ENCODE assay signal across 8 mouse cellular contexts in genomic region chr19:4838526-4839140, GRCm38 (mm10). TPM values are rescaled to one million over a fixed set of nuclear protein-coding genes. Genes with fewer than 3 reads are reported as not detected.
DNase-seq lines count a peak whose midpoint lies in the region; ATAC-seq and TF ChIP-seq lines count a peak whose summit lies in the region.

No protein-coding gene starts in this region.

- H3K9me3 ChIP-seq in intestine, embryonic 14.5 days (ENCODE audit: control insufficient read depth, low read length): no peaks in the 10 kb centered on the region
- H3K9me3 ChIP-seq in neural tube, embryonic 14.5 days (ENCODE audit: control insufficient read depth, low read length): no peaks in the 10 kb centered on the region

- peak; percentile 21; the same call in 1 of the 2 replicates for ATAC-seq in intestine, embryonic 14.5 days (replicated peaks; ENCODE audit: low FRiP score, low TSS enrichment, low read depth)
- peak; percentile 39; the same call in 1 of the 2 replicates for ATAC-seq in neural tube, embryonic 14.5 days (ENCODE audit: low read depth)

- peaks cover 20% of the 10 kb centered on the region; the same call in 1 of the 2 replicates for H3K4me1 ChIP-seq in liver, adult 2 months (ENCODE audit: control insufficient read depth, insufficient read depth, low read length)
- no peaks in the 10 kb centered on the region; the same call in 1 of the 2 replicates for H3K4me1 ChIP-seq in cortical plate, adult 2 months (ENCODE audit: control insufficient read depth, insufficient read depth, low read length)
- H3K4me1 ChIP-seq in intestine, embryonic 14.5 days (replicated peaks; ENCODE audit: control insufficient read depth, insufficient read depth, low read length): peaks cover 7% of the 10 kb centered on the region
- H3K4me1 ChIP-seq in neural tube, embryonic 14.5 days (ENCODE audit: control insufficient read depth, insufficient read depth, low read length): peaks cover 7% of the 10 kb centered on the region

- no peaks in the 10 kb centered on the region for H3K27me3 ChIP-seq in liver, adult 2 months (ENCODE audit: control insufficient read depth, insufficient read depth, low read length)
- peaks cover 19% of the 10 kb centered on the region; the same call in 1 of the 2 replicates for H3K27me3 ChIP-seq in intestine, embryonic 14.5 days (replicated peaks; ENCODE audit: control insufficient read depth, insufficient read depth, low read length)
- H3K27me3 ChIP-seq in neural tube, embryonic 14.5 days (ENCODE audit: control insufficient read depth, insufficient read depth, low read length): peaks cover 8% of the 10 kb centered on the region

- H3K27ac ChIP-seq in liver, adult 2 months (replicated peaks; ENCODE audit: insufficient read depth, low read depth, low read length): peak overlapping the region; percentile 92
- no peak overlapping the region for H3K27ac ChIP-seq in cortical plate, adult 2 months (ENCODE audit: insufficient read depth, low read length)
- H3K27ac ChIP-seq in intestine, embryonic 14.5 days (ENCODE audit: low read depth): no peak overlapping the region; the same call in 1 of the 2 replicates
- no peak overlapping the region for H3K27ac ChIP-seq in neural tube, embryonic 14.5 days (ENCODE audit: low read depth, low read length)

- peaks cover 11% of the 10 kb centered on the region; the same call in 1 of the 2 replicates for H3K79me2 ChIP-seq in liver, adult 2 months (ENCODE audit: control insufficient read depth, insufficient read depth, low read length)

- peak overlapping the region; percentile 82 for H3K9ac ChIP-seq in liver, adult 2 months (ENCODE audit: low read depth, low read length)
- peak overlapping the region; percentile 71 for H3K9ac ChIP-seq in intestine, embryonic 14.5 days (ENCODE audit: low read length)
- peak overlapping the region; percentile 63 for H3K9ac ChIP-seq in neural tube, embryonic 14.5 days (replicated peaks; ENCODE audit: low read depth, low read length)

- WGBS in liver, adult 2 months: 3% methylated on average over 10 of the region's 10 CpGs
- WGBS in intestine, embryonic 14.5 days: 27% methylated on average over 10 of the region's 10 CpGs
- WGBS in neural tube, embryonic 14.5 days: 35% methylated on average over 10 of the region's 10 CpGs

- H3K4me2 ChIP-seq in intestine, embryonic 14.5 days (ENCODE audit: low read length): peak overlapping the region; percentile 88
- peak overlapping the region; percentile 86 for H3K4me2 ChIP-seq in neural tube, embryonic 14.5 days (ENCODE audit: low read depth, low read length)

- no peak for TF ChIP-seq CTCF in liver, adult 2 months (IDR thresholded peaks at IDR 0.05; ENCODE audit: low read depth, low read length)
- no peak for TF ChIP-seq CTCF in cortical plate, adult 2 months (IDR thresholded peaks at IDR 0.05; ENCODE audit: extremely low read depth, insufficient read depth, low read length)

- DNase-seq in liver, adult 2 months (ENCODE audit: extremely low read depth, low read depth, low spot score): peak; percentile 48
- DNase-seq in liver: no peak
- no peak for DNase-seq in intestine, embryonic 14.5 days (ENCODE audit: low spot score)
- DNase-seq in ovary, postnatal 36 days (ENCODE audit: low spot score): no peak
- no peak for DNase-seq in adrenal gland, adult 8-10 months
- DNase-seq in left cerebral cortex, adult 11 months (ENCODE audit: low spot score): no peak

- peak overlapping the region; percentile 66 for H3K4me3 ChIP-seq in liver, adult 2 months (ENCODE audit: insufficient read depth, low read depth, low read length)
- H3K4me3 ChIP-seq in cortical plate, adult 2 months (ENCODE audit: insufficient read depth, low read length): peak overlapping the region; percentile 61
- peak overlapping the region; percentile 66 for H3K4me3 ChIP-seq in intestine, embryonic 14.5 days (ENCODE audit: low read depth, low read length)
- peak overlapping the region; percentile 48 for H3K4me3 ChIP-seq in neural tube, embryonic 14.5 days (ENCODE audit: low read depth, low read length)

- no peak for TF ChIP-seq POLR2A in liver, adult 2 months (IDR thresholded peaks at IDR 0.05; ENCODE audit: extremely low read depth, insufficient read depth, low read length)
- no peak for TF ChIP-seq POLR2A in cortical plate, adult 2 months (IDR thresholded peaks at IDR 0.05; ENCODE audit: extremely low read depth, insufficient read depth, low read length)

- peaks cover 5% of the 10 kb centered on the region; the same call in 1 of the 2 replicates for H3K36me3 ChIP-seq in liver, adult 2 months (ENCODE audit: control insufficient read depth, insufficient read depth, low read length)
- 0 out of 2 replicates have a peak, but pooled peaks cover 4% of the 10 kb centered on the region for H3K36me3 ChIP-seq in intestine, embryonic 14.5 days (ENCODE audit: control insufficient read depth, insufficient read depth, low read length)
- H3K36me3 ChIP-seq in neural tube, embryonic 14.5 days (ENCODE audit: control insufficient read depth, insufficient read depth, low read length): no peaks in the 10 kb centered on the region

RNA-seq across cellular contexts. Expression of gene Ccs, which starts 0.5 kb away (rescaled TPM):
- total RNA-seq in liver, adult 2 months (2014; rRNA removed): 146 and 174 TPM in 2 replicates
- polyA plus RNA-seq in liver, adult 2 months (2012; rRNA removed): 245 and 254 TPM in 2 replicates
- 48.7 and 49.1 TPM in 2 replicates for polyA plus RNA-seq in cortical plate, adult 2 months (2012; rRNA removed)
- polyA plus RNA-seq in intestine, embryonic 14.5 days (2014; fragmentation: Nextera tagmentation; extraction: Ambion mirVana): 48.8 and 49.3 TPM in 2 replicates
- 36.4 and 38.1 TPM in 2 replicates for polyA plus RNA-seq in neural tube, embryonic 14.5 days (2014; fragmentation: Nextera tagmentation; extraction: Ambion mirVana)
- 100 to 1,000 TPM; 101 to 198 (median 175) TPM for total RNA-seq in adrenal gland, adult 8-10 months (2022)

RNA-seq across cellular contexts. Expression of gene Ccdc87, which starts 0.5 kb away (rescaled TPM):
- not detected in 2 replicates for total RNA-seq in liver, adult 2 months (2014; rRNA removed)
- not detected in 2 replicates for polyA plus RNA-seq in liver, adult 2 months (2012; rRNA removed)
- 2.0 and 2.1 TPM in 2 replicates for polyA plus RNA-seq in cortical plate, adult 2 months (2012; rRNA removed)
- 0.17 TPM in 1 of 2 replicates, not detected in the other for polyA plus RNA-seq in intestine, embryonic 14.5 days (2014; fragmentation: Nextera tagmentation; extraction: Ambion mirVana)
- polyA plus RNA-seq in neural tube, embryonic 14.5 days (2014; fragmentation: Nextera tagmentation; extraction: Ambion mirVana): 0.48 and 0.58 TPM in 2 replicates
- under 1 TPM; 0.15 to 0.59 (median 0.29) TPM for total RNA-seq in adrenal gland, adult 8-10 months (2022)

RNA-seq across cellular contexts. Expression of gene Ctsf, which starts 16.3 kb away (rescaled TPM):
- 44.1 and 55.0 TPM in 2 replicates for total RNA-seq in liver, adult 2 months (2014; rRNA removed)
- polyA plus RNA-seq in liver, adult 2 months (2012; rRNA removed): 69.4 and 88.9 TPM in 2 replicates
- 133 and 142 TPM in 2 replicates for polyA plus RNA-seq in cortical plate, adult 2 months (2012; rRNA removed)
- polyA plus RNA-seq in intestine, embryonic 14.5 days (2014; fragmentation: Nextera tagmentation; extraction: Ambion mirVana): 24.0 and 24.9 TPM in 2 replicates
- 75.8 and 76.9 TPM in 2 replicates for polyA plus RNA-seq in neural tube, embryonic 14.5 days (2014; fragmentation: Nextera tagmentation; extraction: Ambion mirVana)
- total RNA-seq in adrenal gland, adult 8-10 months (2022): 100 to 1,000 TPM; 412 to 672 (median 540) TPM

RNA-seq across cellular contexts. Expression of gene Rbm14, which starts 27.2 kb away (rescaled TPM):
- 9.0 and 12.6 TPM in 2 replicates for total RNA-seq in liver, adult 2 months (2014; rRNA removed)
- 18.4 and 26.1 TPM in 2 replicates for polyA plus RNA-seq in liver, adult 2 months (2012; rRNA removed)
- 22.8 and 25.1 TPM in 2 replicates for polyA plus RNA-seq in cortical plate, adult 2 months (2012; rRNA removed)
- polyA plus RNA-seq in intestine, embryonic 14.5 days (2014; fragmentation: Nextera tagmentation; extraction: Ambion mirVana): 77.1 and 82.3 TPM in 2 replicates
- 54.6 and 61.1 TPM in 2 replicates for polyA plus RNA-seq in neural tube, embryonic 14.5 days (2014; fragmentation: Nextera tagmentation; extraction: Ambion mirVana)
- 10 to 100 TPM; 43.7 to 64.6 (median 53.9) TPM for total RNA-seq in adrenal gland, adult 8-10 months (2022)

RNA-seq across cellular contexts. Expression of gene Gm21992, which starts 27.2 kb away (rescaled TPM):
- total RNA-seq in liver, adult 2 months (2014; rRNA removed): 4.8 and 9.9 TPM in 2 replicates
- polyA plus RNA-seq in liver, adult 2 months (2012; rRNA removed): 22.3 and 23.6 TPM in 2 replicates
- polyA plus RNA-seq in cortical plate, adult 2 months (2012; rRNA removed): 16.7 and 18.9 TPM in 2 replicates
- polyA plus RNA-seq in intestine, embryonic 14.5 days (2014; fragmentation: Nextera tagmentation; extraction: Ambion mirVana): 25.7 and 29.0 TPM in 2 replicates
- polyA plus RNA-seq in neural tube, embryonic 14.5 days (2014; fragmentation: Nextera tagmentation; extraction: Ambion mirVana): 13.4 and 21.0 TPM in 2 replicates
- 10 to 100 TPM; 20.7 to 31.8 (median 24.4) TPM for total RNA-seq in adrenal gland, adult 8-10 months (2022)
